Mouse (Mus musculus): ENCODE data around the gene Cideb. TPM values are rescaled to one million over a fixed set of nuclear protein-coding genes. Genes with fewer than 3 reads are reported as not detected.

Cideb gene
- polyA plus RNA-seq, 1 experiment from 2014 or later = 1.6 TPM

GRCm38 (mm10) chr14:55745180-55745860 lies 12.9 kb downstream of the Cideb start, which contains the start of the genes Dhrs1 and Nop9:
TSS of gene Dhrs1 (minus strand) at chr14:55745690.
TSS of gene Nop9 (plus strand) at chr14:55745693.
- 1% methylated on average over 47 of the region's 48 CpGs for WGBS
- Histone ChIP-seq H3K36me3 (ENCODE audit: control insufficient read depth, insufficient read depth, low read length) (peaks cover 53% of the 10 kb centered on the region), H3K4me2 (ENCODE audit: low read length) (peak within 1 kb of the TSS; percentile 98), H3K27me3 (ENCODE audit: control insufficient read depth, insufficient read depth, low read length) (no peaks in the 10 kb centered on the region), H3K4me1 (ENCODE audit: control insufficient read depth in 2 of 2, insufficient read depth in 2 of 2, low read length in 2 of 2) (peaks cover 8 to 22% of the 10 kb centered on the region in 2 experiments; a peak in 3 of 4 replicates), H3K4me3 (ENCODE audit: control insufficient read depth in 1 of 2, insufficient read depth in 1 of 2, low read depth in 1 of 2, low read length in 2 of 2) (peak within 1 kb of the TSS; percentile 79 to 93), H3K27ac (replicated peaks in 1 of 2; ENCODE audit: control insufficient read depth in 1 of 2, insufficient read depth in 1 of 2, low read depth in 2 of 2, low read length in 2 of 2) (peak within 1 kb of the TSS; percentile 3 to 58; a peak in 2 of 4 replicates), H3K9me3 (ENCODE audit: control insufficient read depth, low read length) (no peaks in the 10 kb centered on the region), H3K9ac (ENCODE audit: low read length) (peak within 1 kb of the TSS; percentile 91)
- peak; percentile 86 for ATAC-seq (ENCODE audit: insufficient number of reproducible peaks, insufficient read depth, low FRiP score, low read depth)

GRCm38 (mm10) chr14:55743711-55744110 lies 14.5 kb downstream of the Cideb start:
- ATAC-seq (ENCODE audit: insufficient number of reproducible peaks, insufficient read depth, low FRiP score, low read depth) = no peak
- Histone ChIP-seq H3K4me1 (ENCODE audit: control insufficient read depth in 2 of 2, insufficient read depth in 2 of 2, low read length in 2 of 2) (peaks cover 8 to 22% of the 10 kb centered on the region in 2 experiments; a peak in 3 of 4 replicates), H3K36me3 (ENCODE audit: control insufficient read depth, insufficient read depth, low read length) (peaks cover 53% of the 10 kb centered on the region), H3K4me2 (ENCODE audit: low read length) (peak overlapping the region; percentile 6), H3K4me3 (ENCODE audit: control insufficient read depth in 1 of 2, insufficient read depth in 1 of 2, low read depth in 1 of 2, low read length in 2 of 2) (no peak overlapping the region), H3K27ac (replicated peaks in 1 of 2; ENCODE audit: control insufficient read depth in 1 of 2, insufficient read depth in 1 of 2, low read depth in 2 of 2, low read length in 2 of 2) (no peak overlapping the region), H3K27me3 (ENCODE audit: control insufficient read depth, insufficient read depth, low read length) (no peaks in the 10 kb centered on the region), H3K9me3 (ENCODE audit: control insufficient read depth, low read length) (no peaks in the 10 kb centered on the region), H3K9ac (ENCODE audit: low read length) (peak overlapping the region; percentile 2)
- 17% methylated on average over 10 of the region's 10 CpGs for WGBS

DNA sequence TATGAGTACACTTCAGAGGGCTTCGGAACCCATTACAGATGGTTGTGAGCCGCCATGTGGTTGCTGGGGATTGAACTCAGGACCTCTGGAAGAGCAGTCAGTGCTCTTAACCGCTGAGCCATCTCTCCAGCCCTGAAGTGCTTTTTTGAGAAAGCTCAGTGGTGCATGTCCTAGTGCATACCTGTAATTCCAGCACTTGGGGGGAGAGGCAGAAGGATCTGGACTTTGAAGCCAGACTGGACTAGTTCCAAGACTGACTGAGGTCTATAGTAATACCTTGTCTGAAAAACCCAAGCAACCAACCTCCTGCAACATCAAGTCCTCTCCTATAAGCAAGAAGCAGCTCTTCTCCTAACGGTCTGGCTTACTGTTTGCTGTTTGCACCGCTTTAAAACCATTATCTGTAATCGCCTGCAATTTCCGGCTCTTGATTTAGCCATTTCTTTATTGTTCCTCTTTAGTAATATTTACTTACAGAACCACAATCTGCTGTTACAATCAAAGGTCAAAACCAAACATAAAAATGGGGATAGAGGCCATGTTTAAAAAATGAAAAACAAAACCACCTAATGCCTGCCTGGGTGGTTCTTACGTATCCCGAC lies 21.1 kb downstream of the Cideb start:
- 85% methylated on average over 9 of the region's 9 CpGs for WGBS
- H3K36me3 ChIP-seq (ENCODE audit: control insufficient read depth, insufficient read depth, low read length) = peaks cover 48% of the 10 kb centered on the region
- no peaks in the 10 kb centered on the region for H3K4me1 ChIP-seq (ENCODE audit: control insufficient read depth in 2 of 2, insufficient read depth in 2 of 2, low read length in 2 of 2)
- ATAC-seq (ENCODE audit: insufficient number of reproducible peaks, insufficient read depth, low FRiP score, low read depth) = no peak
- H3K9me3 ChIP-seq (ENCODE audit: control insufficient read depth, low read length) = no peaks in the 10 kb centered on the region
- H3K4me2 ChIP-seq (ENCODE audit: low read length) = no peak overlapping the region
- H3K9ac ChIP-seq (ENCODE audit: low read length) = no peak overlapping the region
- H3K4me3 ChIP-seq (ENCODE audit: control insufficient read depth in 1 of 2, insufficient read depth in 1 of 2, low read depth in 1 of 2, low read length in 2 of 2) = no peak overlapping the region
- H3K27ac ChIP-seq (replicated peaks in 1 of 2; ENCODE audit: control insufficient read depth in 1 of 2, insufficient read depth in 1 of 2, low read depth in 2 of 2, low read length in 2 of 2) = no peak overlapping the region
- H3K27me3 ChIP-seq (ENCODE audit: control insufficient read depth, insufficient read depth, low read length) = no peaks in the 10 kb centered on the region

DNA sequence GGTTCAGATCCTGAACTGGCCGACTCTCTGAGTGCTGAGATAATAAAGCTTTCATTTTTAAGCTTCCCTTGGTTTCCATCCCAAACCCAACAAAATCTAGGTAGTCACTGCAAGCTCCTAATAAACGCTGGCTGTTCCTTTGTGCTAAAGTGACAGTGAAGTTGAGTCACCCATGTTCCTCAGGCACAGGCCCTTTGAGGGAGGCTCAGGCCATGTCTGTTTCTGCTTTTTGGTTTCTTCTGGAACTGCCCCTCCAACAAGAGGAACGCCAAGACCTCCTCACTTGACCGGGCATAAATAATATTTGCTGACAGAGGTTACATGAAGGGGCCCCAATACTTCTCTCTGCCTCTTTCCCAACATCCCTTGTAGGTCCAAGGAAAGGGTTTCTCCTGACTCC lies 22.5 kb downstream of the Cideb start:
- ATAC-seq (ENCODE audit: insufficient number of reproducible peaks, insufficient read depth, low FRiP score, low read depth) = no peak
- 76% methylated on average over 4 of the region's 4 CpGs for WGBS
- no peaks in the 10 kb centered on the region for H3K9me3 ChIP-seq (ENCODE audit: control insufficient read depth, low read length)

DNA sequence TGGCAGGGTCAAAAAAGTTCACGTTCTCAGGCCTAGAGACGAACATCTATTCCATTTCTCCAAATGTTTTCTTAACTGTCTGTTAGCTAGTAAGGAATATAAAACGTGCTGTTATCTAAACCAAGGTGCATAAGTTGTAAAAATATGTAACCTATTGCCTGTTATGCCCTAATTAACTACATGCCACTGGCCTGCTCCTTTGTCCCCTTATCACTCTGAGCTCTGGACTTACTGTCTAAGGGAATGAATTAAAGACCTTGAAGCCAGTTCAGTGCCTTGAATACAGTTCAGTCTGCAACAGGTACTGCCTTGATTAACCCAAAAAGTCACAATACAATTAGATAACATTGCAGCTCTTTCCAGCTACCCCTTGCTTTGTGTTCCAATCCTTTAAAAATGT lies 22.9 kb downstream of the Cideb start:
- WGBS = 54% methylated on average over 3 of the region's 3 CpGs
- H3K4me3 ChIP-seq (ENCODE audit: control insufficient read depth in 1 of 2, insufficient read depth in 1 of 2, low read depth in 1 of 2, low read length in 2 of 2) = no peak overlapping the region

More for the DNA sequence above, 22.5 kb downstream of the Cideb start:
- Histone ChIP-seq H3K36me3 (ENCODE audit: control insufficient read depth, insufficient read depth, low read length) (peaks cover 33% of the 10 kb centered on the region), H3K4me2 (ENCODE audit: low read length) (no peak overlapping the region), H3K27me3 (ENCODE audit: control insufficient read depth, insufficient read depth, low read length) (peaks cover 4% of the 10 kb centered on the region; the same call in 1 of the 2 replicates), H3K27ac (replicated peaks in 1 of 2; ENCODE audit: control insufficient read depth in 1 of 2, insufficient read depth in 1 of 2, low read depth in 2 of 2, low read length in 2 of 2) (no peak overlapping the region), H3K9ac (ENCODE audit: low read length) (no peak overlapping the region), H3K4me3 (ENCODE audit: control insufficient read depth in 1 of 2, insufficient read depth in 1 of 2, low read depth in 1 of 2, low read length in 2 of 2) (no peak overlapping the region), H3K4me1 (ENCODE audit: control insufficient read depth in 2 of 2, insufficient read depth in 2 of 2, low read length in 2 of 2) (no peaks in the 10 kb centered on the region)

GRCm38 (mm10) chr14:55734869-55735268 lies 23.4 kb downstream of the Cideb start:
- no peak overlapping the region for H3K4me3 ChIP-seq (ENCODE audit: control insufficient read depth in 1 of 2, insufficient read depth in 1 of 2, low read depth in 1 of 2, low read length in 2 of 2)
- H3K4me2 ChIP-seq (ENCODE audit: low read length) = no peak overlapping the region
- H3K4me1 ChIP-seq (ENCODE audit: control insufficient read depth in 2 of 2, insufficient read depth in 2 of 2, low read length in 2 of 2) = no peaks in the 10 kb centered on the region
- H3K27me3 ChIP-seq (ENCODE audit: control insufficient read depth, insufficient read depth, low read length) = peaks cover 4% of the 10 kb centered on the region; the same call in 1 of the 2 replicates
- H3K36me3 ChIP-seq (ENCODE audit: control insufficient read depth, insufficient read depth, low read length) = peaks cover 24% of the 10 kb centered on the region
- ATAC-seq (ENCODE audit: insufficient number of reproducible peaks, insufficient read depth, low FRiP score, low read depth) = no peak
- no peak overlapping the region for H3K27ac ChIP-seq (replicated peaks in 1 of 2; ENCODE audit: control insufficient read depth in 1 of 2, insufficient read depth in 1 of 2, low read depth in 2 of 2, low read length in 2 of 2)
- H3K9ac ChIP-seq (ENCODE audit: low read length) = no peak overlapping the region
- H3K9me3 ChIP-seq (ENCODE audit: control insufficient read depth, low read length) = no peaks in the 10 kb centered on the region
- 69% methylated on average over 7 of the region's 7 CpGs for WGBS

More for the DNA sequence above, 22.9 kb downstream of the Cideb start:
- peaks cover 29% of the 10 kb centered on the region for H3K36me3 ChIP-seq (ENCODE audit: control insufficient read depth, insufficient read depth, low read length)
- H3K9ac ChIP-seq (ENCODE audit: low read length) = no peak overlapping the region
- H3K27ac ChIP-seq (replicated peaks in 1 of 2; ENCODE audit: control insufficient read depth in 1 of 2, insufficient read depth in 1 of 2, low read depth in 2 of 2, low read length in 2 of 2) = no peak overlapping the region
- H3K4me1 ChIP-seq (ENCODE audit: control insufficient read depth in 2 of 2, insufficient read depth in 2 of 2, low read length in 2 of 2) = no peaks in the 10 kb centered on the region
- H3K27me3 ChIP-seq (ENCODE audit: control insufficient read depth, insufficient read depth, low read length) = peaks cover 4% of the 10 kb centered on the region; the same call in 1 of the 2 replicates
- no peak for ATAC-seq (ENCODE audit: insufficient number of reproducible peaks, insufficient read depth, low FRiP score, low read depth)
- H3K4me2 ChIP-seq (ENCODE audit: low read length) = no peak overlapping the region
- H3K9me3 ChIP-seq (ENCODE audit: control insufficient read depth, low read length) = no peaks in the 10 kb centered on the region

DNA sequence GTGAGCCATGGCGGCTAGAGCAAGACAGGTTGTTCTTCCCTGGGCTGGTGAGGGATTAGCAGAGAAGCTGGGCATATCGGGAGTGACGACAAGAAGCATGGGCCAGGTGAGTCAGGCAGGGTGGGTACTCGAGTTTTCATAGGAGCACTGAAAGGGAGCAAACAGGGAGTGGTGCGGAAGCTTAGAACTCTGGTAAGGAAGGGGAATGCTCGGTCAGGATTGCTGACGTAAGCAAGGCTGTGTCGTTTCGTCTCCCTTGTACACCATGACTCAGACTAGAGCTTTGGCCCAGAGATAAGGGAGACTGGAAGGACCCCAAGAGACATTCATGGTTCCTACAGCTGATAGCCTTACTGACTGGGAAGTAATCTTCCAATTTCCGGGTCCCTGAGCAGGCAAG lies 24.4 kb downstream of the Cideb start:
- no peaks in the 10 kb centered on the region for H3K9me3 ChIP-seq (ENCODE audit: control insufficient read depth, low read length)
- 57% methylated on average over 10 of the region's 10 CpGs for WGBS
- H3K36me3 ChIP-seq (ENCODE audit: control insufficient read depth, insufficient read depth, low read length) = peaks cover 15% of the 10 kb centered on the region
- no peak overlapping the region for H3K4me3 ChIP-seq (ENCODE audit: control insufficient read depth in 1 of 2, insufficient read depth in 1 of 2, low read depth in 1 of 2, low read length in 2 of 2)
- H3K27me3 ChIP-seq (ENCODE audit: control insufficient read depth, insufficient read depth, low read length) = peaks cover 4% of the 10 kb centered on the region; the same call in 1 of the 2 replicates
- H3K4me1 ChIP-seq (ENCODE audit: control insufficient read depth in 2 of 2, insufficient read depth in 2 of 2, low read length in 2 of 2) = no peaks in the 10 kb centered on the region
- H3K27ac ChIP-seq (replicated peaks in 1 of 2; ENCODE audit: control insufficient read depth in 1 of 2, insufficient read depth in 1 of 2, low read depth in 2 of 2, low read length in 2 of 2) = no peak overlapping the region
- ATAC-seq (ENCODE audit: insufficient number of reproducible peaks, insufficient read depth, low FRiP score, low read depth) = no peak
- H3K9ac ChIP-seq (ENCODE audit: low read length) = no peak overlapping the region
- H3K4me2 ChIP-seq (ENCODE audit: low read length) = no peak overlapping the region
